Mouse (Mus musculus) kidney, adult 8-10 months (tissue): ENCODE measurements around the gene Slc26a10.

Source experiments
- DNase-seq, 2 experiments: peaks; one replicate each; pipeline ENCODE4 v3.0.0; 2022

Slc26a10 gene

DNA sequence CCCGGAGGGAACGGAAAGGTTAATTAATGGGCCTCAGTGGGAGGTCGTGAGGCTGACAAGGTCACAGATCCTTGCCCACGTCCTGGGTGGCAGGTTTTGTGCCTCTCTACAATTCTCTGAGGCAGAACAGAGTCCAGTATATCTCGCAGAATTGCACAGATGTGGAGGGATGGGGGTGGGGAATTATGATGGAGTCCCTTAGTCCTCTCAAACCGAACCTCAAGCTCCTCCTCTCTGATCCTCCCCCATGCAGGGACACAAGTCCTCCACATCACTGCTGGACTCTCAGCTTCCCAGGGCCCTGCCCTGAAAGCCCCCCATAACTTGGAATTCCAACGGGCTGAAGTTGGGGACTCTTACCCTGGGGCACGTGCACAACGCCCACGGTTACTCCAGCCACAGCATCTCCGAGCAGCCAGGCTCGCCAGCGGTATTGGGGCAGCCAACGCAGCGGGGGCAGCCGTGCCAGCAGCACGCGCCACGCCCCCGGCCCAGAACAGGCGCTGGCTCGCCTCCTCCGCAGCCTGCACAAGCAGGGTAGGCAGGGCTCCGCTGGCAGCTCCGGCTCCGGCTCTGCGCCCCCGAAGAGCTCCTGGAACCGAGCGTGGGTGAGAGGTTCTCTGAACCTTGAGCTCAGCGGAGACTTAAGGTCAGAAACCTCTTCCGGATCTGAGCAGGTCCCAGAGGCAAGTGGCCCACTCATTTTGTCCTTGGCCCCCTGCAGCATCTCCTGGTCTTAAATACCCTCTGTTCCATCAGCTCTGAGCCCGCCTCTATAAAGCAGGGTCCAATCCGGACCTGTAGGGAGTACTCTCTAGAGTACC lies at the start of gene Slc26a10:
Gene Slc26a10 (minus strand): TSS at position 775 of the 824 bp plus-strand sequence.
- no peak for DNase-seq

DNA sequence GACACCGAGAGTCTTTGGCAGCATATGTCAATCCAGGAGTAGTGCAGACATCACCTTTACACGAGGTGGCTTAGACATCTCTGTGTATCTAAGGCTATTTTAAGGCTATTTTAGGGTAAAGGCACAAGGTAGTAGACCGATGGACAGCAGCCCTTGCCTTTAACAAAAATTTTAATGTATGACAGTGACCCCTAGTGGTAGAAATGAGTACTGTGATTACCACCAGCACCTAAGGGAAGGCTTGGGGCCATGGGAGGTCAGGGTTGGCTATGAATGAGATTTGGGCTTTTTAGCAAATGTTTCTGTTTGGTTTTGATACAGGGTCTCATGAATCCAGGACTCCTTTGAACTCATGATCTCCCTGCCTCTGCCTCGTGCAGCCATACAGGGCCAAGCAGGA lies 48.5 kb upstream of the Slc26a10 start:
- DNase-seq, result peak; percentile 38 to 54

DNA sequence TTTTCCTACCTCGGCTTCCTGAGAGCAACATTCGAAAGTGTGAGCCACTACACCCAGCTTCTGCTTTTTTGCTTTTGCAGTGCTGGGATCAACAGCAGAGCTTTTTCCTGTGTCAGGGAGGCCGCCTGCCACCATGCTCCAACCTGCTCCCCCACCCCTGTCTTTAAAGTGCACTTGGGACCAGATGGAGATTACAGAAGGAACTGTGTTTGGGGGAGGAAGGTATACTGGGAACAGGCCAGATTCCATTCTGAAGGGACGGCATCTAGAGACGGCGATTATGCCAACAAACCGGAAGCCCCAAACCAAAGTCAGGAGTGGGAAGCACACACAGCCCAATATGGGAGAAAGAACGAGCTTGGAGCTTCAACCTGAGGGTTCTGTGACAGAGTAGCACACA lies 46.7 kb upstream of the Slc26a10 start:
- DNase-seq, result no peak

DNA sequence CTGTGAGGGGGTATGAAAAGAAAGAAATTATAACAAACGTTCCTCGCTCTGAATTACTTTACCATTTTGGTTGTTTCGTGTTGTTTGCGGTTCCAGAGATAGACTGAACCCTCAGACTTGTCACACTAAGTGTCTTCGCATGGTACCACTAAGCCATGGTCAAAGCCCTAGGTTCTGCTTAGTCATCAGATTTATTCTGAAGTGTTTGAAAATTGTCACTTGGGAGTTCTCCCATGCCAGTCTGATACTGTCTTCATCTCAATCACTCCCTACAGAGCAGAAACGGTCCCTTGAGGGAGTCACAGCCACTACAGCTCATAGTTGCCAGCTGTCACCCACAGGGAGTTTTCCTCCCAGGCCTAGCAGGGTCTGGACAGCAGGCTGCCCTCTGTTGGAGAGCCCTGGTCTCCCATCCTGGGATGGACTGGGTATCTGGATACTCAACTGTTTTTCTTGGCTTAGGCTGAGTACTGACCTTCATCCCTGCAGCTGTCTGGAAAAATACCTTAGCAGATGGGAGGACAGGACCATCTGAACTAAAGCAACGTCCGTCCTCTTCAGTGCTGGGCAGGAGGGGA lies 46.0 kb upstream of the Slc26a10 start:
- DNase-seq, result peak in 1 of 2 experiments; percentile 31

DNA sequence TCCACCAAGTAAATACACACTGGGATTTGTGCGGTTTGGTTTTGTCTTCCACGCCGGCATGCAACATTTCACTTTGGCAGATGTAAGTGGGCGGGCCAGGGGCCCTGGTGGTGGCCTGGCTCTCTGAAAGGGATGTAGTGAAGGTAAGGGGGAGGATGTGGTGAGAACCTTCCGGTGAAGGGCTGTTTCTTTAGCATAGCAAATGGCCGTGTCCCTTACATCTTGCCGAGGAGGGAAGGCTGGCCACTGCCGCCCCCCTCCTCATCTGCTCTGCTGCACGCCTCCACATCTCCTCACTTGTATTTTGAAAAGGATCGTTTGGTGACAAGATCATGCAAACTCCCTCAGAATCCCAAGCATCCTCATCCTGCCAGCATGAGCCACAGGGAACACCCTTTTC lies 45.3 kb upstream of the Slc26a10 start:
- DNase-seq, result no peak

DNA sequence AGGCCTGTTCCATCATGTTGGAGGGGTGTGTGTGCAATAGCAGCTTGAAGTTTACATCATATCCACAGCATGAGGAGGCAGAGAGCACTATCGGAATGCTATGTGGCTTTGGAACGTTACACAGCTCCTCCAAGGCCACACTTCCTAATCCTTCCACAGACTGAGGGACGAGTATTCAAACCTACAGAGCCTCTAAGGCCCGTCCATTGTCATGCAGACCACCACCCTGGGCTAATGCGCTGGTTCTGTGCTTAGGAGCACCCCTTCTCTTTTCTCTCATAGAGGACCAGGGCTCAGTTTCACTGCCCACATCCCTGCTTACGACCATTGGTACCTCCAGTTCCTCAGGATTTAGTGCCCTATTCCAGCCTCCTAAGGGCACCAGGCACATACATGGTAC lies 44.8 kb upstream of the Slc26a10 start:
- DNase-seq, result no peak

DNA sequence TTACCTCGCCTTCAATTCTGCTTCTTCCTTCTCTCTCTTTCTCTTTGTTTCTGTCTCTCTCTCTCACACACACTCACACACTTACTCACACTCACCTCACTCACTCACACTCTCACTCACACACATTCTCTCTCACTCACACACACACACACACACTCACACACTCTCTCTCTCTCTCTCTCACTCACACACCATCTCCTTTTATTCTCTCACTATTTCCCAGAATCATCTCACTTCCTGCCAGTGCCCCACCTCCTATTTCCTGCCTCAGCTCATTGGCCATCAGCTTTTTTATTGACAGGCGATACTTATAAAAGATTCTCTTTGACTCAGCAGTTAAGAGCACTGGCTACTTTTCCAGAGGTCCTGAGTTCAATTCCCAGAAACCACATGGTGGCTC lies 37.9 kb upstream of the Slc26a10 start:
- no peak for DNase-seq

DNA sequence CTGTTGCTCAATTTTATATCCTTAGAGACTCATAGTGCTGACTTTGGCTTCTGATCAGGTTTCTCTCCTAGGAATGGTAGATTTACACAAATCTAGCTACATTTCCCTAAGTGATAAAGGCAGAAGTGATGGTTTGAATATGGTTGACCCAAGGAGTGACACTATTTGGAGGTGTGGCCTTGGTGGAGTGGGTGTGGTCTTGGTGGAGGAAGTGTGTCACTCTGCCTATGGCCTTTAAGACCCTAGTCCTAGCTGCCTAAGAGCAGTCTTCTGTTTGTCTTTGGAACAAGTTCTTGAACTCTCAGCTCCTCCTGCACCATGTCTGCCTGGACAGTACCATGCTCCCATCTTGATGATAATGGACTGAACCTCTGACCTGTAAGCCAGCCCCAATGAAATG lies 36.7 kb upstream of the Slc26a10 start:
- no peak for DNase-seq

DNA sequence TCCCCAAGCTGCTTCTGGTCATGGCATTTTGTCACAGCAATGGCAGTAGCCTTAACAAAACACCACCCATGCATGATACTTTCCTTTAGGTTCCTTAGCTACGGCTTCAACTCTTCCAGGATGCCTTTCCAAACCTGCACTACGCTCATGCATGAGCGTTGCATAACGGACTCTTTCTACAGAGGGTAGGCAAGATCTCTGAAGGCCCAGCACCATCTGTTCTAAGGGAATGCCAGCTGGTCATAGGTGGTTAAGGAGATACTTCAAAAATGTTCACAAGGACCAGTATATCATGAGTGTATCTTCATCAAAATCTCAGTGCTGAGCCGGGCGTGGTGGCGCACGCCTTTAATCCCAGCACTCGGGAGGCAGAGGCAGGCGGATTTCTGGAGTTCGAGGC lies 36.0 kb upstream of the Slc26a10 start:
- DNase-seq, result no peak

DNA sequence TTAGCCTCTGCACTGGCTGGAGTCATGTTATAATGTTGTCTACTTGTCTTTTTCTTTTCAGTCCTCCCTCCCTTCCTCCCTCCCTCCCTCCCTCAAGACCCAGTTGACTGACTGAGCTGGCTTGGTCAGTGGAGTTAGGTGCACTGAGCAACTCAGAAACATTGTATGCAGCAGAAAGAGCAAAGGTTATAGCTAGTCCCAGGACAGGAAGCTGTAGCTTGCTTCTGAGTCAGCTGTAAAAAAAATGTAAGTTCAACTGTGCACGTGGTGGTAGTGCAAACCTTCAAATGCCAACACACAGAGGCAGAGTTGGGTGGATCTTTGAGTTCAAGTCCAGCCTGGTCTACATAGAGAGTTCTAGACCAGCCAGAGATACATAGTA lies 34.0 kb upstream of the Slc26a10 start:
- no peak for DNase-seq

DNA sequence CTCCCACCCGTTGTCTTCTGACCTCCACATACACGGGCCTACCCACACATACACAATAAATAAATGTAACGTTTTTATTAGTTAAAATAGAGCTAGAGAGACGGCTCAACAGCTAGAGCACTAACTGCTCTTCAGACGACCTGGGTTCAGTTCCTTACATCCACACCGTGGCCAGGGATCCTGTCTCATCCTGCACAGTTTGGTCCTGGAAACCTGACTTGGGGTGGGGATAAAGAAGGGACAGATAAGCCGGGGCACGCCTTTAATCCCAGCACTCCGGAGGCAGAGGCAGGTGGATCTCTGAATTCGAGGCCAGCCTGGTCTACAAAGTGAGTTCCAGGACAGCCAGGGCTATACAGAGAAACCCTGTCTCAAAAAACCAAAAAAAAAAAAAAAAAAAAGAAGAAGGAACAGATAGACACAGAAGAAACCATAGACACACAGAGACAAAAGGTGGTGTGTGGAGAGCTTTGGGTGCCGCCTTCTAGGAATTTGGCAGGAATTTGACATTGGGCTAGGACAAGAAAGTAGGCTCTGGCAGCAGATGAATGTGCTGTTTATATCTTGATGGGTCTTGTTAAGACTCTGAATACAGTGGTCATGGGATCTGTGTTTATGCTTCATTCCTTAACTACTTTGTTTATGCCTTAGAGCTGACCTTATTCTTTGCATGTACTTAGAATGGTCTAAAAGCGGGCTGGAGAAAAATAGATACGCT lies 33.4 kb upstream of the Slc26a10 start:
- no peak for DNase-seq

DNA sequence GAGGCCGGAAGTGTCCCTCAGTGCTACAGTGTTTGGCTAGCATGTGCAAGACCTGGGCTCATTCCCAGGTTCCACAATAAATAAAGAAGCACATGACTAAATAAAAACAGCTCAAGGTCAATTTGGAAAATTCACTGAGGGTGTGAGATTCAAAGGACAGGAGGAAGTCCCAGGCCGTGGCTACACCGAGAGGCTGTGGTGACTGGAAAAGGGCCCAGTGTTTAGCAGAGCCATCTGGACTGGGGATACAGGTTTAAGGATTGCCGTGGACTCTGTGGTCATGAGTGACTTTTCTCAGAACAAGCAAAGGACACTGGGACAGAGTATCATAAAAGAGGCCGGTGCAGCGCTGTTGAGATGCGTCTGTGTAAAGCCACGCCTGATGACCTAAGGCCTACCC lies 32.8 kb upstream of the Slc26a10 start:
- no peak for DNase-seq

DNA sequence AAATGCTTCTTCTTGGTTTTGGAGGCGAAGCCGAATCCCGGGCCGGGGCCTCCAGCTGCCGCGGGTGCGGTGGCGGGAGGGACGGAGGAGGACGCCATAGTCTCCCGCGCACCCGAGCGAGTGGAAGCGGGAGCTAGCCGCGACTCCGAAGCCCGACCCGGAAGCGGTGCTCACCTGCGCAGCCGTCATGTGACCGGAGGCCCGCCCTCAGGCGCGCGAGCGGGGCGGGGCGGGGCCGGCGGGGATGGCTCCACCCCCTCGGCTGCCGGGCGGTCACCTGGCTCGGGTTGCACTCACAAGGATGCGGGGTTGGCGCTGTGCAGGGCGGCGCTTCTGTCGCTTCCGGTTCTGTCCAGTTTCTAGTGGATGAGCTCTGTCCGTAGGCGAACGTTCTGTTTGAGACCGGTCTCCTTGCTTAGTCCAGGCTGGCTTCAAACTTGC lies 31.0 kb upstream of the Slc26a10 start, which contains the start of gene Pip4k2c:
Gene Pip4k2c (minus strand): TSS at position 172 of the 441 bp plus-strand sequence.
- DNase-seq, result peak; percentile 96

DNA sequence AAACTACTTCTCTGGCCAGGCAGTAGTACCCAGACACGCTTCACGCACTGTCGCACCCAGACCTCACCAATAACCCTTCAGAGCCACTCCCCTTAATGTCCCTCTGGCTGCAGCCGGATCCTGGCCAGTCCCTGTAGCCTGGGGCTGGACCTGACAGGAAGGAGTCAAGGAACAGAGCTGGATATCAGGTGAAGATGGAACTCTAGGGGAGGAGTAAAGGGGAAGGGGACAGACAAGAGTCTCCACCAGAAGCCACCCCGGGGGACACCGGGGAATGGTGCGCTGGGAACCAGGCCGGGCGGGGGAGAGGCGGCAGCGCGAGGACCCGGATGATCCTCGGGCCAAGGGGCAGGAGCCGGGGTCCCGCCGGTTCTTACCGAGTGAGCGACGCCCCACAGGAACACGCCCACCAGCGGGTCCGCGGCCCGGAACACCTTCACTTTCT lies 30.5 kb upstream of the Slc26a10 start:
- DNase-seq, result peak; percentile 84 to 87

DNA sequence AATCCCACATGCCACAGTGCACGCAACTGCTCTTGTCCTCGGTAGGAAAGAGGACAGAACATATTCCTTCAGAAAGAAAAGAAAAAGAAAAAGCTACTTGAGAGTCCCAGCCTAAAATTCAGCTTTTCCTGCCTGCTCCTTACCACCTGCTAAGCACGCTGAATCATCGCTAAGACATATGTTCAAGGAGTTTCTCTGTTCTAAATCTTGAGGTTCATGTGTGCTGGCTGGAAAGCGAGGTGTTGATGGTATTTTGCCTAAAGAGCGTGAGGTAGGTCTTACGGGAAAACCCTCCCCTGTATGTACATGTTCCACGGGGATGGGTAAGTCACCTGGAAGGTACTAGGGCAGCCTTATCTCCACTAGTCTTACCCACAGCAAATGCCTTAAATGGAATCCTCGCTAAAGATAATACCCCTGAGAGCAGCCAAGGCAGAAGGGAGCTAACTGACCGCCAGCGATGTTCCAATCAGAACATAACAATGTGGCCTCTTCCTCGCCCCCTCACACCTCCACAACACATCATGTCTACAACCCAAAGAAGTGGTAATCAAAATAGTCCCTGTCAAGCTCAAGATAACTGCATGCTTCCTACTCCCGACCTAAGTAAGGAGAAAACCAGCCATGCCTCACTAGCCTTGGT lies 29.6 kb upstream of the Slc26a10 start:
- DNase-seq, result no peak

DNA sequence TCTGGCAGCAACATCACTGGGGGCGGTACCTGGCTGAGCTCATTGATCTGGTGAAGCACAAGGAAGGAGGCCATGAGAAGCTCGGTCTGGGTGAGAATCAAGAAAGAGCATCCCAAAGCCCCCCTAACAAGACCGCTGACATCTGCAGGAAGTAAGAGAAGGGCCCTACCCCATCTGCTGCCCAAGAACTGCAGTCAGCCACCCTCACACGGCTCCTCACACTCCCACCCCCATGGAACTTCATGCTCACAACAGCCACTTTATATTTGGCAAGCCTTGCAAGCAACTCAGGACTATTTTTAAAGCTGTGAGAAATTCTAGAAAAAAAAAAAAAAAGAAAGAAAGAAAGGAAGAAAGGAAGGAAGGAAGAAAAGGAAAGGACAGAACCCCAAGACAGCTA lies 28.5 kb upstream of the Slc26a10 start:
- DNase-seq, result no peak

DNA sequence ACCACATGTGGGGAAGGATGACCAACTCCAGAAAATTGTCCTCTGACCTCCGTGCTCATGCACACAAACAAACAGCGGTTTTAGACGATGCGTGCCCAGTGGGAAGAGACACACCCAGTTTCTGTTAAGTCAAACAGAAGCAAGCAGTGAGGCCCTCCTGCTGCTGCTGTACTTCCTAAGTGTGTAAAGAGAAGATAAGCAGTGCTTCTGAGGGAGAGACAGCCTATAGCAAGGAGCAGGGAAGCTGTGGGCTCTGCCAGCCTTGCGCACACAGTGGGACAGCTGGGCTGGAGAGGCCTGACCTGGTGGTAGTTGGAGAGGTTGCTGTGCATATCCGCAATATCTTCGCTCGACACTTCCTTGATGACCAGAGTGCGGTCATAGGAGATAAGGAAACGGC lies 24.9 kb upstream of the Slc26a10 start:
- DNase-seq, result no peak

DNA sequence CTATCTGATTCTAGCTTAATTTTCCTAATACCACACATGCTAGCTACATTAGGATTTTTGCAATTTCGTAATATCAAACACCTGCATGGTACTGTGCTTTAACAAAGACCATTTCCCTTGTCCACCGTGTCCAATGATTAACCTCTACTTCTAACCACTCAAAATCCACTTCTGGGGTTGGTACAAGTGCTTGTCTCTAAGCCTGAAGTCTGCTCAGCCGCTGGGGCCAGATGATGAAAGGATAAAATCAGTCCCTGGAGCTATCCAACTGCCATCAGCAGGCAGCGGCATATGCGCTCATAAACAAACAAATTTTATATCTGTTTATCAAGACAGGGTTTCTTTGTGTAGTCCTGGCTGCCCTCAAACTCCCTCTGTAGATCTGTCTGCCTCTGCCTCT lies 24.1 kb upstream of the Slc26a10 start:
- DNase-seq, result no peak

DNA sequence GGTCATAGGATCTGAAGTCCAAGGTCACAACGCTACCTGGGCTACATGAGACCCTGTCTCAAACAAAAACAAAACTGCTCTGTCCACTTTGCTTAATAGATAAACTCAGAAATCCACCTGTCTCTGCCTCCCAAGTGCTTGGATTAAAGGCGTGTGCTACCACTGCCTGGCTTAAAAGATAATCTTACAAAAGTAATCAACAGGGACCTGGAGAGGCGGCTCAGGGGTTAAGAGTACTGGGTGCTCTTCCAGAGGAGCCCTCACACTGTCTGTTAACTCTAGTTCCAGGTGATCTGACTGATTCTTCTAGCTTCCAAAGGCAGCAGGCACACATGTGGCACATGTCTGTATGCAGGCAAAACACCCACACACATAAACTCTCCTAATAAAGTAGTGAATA lies 22.7 kb upstream of the Slc26a10 start:
- no peak for DNase-seq

DNA sequence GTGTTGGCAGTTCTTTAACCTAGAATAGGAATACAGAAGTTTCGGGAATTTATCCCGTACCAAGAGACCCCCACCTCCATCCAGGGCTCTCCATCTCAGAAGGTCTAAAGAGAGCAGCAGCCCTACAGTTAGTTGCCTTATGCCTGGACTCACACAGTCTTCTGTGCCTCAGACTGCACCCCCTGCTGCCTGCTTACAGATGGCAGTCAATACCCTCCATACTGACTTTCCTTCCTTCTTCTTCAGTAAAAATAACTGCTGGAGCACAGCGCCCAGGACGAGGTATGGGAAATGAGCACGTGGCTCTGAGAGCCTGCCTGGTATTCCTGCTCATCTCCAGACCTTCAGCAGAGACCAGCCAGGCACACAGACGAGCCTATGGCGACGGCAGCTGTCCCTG lies 19.8 kb upstream of the Slc26a10 start:
- no peak for DNase-seq

DNA sequence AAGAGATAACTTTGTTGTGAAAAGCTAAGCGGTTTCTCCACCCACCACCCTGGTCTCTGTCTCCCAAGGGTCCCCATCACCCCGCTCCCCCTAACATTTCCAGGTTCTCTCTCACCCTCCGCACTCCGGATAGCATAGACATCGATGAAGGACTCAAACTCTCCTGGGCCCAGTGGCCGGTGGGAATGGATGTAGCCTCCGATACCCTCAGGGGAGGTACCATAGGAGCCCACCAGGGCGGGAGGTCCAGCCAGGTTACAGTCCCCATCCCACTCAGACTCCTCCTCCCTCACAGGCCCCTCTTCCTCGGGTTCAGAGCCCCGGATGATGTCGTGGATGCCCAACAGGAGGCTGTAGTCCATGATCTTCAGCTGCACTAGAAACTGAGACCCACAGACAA lies 19.0 kb upstream of the Slc26a10 start:
- DNase-seq, result no peak

DNA sequence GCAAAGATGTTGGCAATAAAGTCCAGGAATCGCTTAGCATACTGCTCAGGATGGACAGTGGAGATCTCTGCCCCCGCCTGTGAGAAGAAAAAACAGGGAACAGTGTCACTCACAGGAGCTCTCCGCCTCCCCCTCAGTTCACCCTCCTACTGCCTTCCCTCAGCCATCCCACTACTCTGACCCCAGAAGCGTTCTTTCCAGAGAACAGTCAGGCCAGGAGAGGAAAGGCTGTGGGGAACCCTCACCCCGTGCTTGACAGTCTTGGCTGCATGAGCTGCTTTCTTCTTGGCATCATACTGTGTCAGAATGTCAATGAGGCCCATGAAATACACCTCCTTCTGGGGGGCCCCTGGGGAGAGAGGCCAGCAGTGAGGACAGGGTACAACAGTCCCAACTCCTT lies 18.6 kb upstream of the Slc26a10 start:
- DNase-seq, result no peak

DNA sequence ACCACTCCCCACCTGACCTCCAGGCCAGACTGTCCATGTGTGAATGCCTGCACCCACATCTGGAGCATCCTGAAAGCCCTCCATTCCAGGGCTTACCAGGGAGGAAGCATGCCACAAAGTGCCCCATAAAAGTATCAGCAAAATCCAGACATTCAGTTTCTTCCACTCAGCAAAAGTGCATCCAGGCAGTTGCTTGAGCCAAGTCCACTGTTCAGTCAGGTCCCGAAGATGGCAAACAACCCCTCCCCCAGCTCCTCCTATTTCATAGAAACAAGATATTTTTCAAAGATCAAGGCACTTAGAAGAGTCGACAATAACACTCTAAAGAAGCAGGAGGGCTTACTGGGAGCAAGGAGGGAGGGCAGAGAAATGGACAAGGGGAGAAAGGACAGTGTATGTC lies 18.0 kb upstream of the Slc26a10 start:
- DNase-seq, result no peak
